Mouse (Mus musculus) ES-Bruce4 (cell line): ENCODE measurements at regions not wholly inside any gene's neighbourhood (a gene's known extent, or its start where the extent isn't known, plus 50 kb on each side); places are given as distances from the start of the nearest gene placed in this dataset.

ENCODE experiments used
- H3K27ac ChIP-seq: 2 replicates; pipeline ENCODE4 v1.5.1; 2012; ENCODE audit warnings: low read length, inconsistent platforms; ENCODE audit not compliant: insufficient read depth
- H3K27me3 ChIP-seq: 2 replicates; pipeline ENCODE4 v1.6.1; 2012; ENCODE audit warnings: mild to moderate bottlenecking, low read length, inconsistent platforms; ENCODE audit not compliant: control insufficient read depth, poor library complexity, insufficient read depth, severe bottlenecking
- H3K36me3 ChIP-seq: 2 replicates; pipeline ENCODE4 v1.6.1; 2012; ENCODE audit warnings: inconsistent platforms, mild to moderate bottlenecking, low read length, moderate library complexity; ENCODE audit not compliant: control insufficient read depth, poor library complexity, insufficient read depth, severe bottlenecking
- H3K4me1 ChIP-seq: one replicate; pipeline ENCODE4 v1.8.1; 2011; ENCODE audit warnings: low read length; ENCODE audit not compliant: control insufficient read depth, insufficient read depth
- H3K4me3 ChIP-seq: 2 replicates; pipeline ENCODE4 v1.5.1; 2011; ENCODE audit warnings: low read depth, mild to moderate bottlenecking, low read length
- H3K9ac ChIP-seq: 2 replicates; pipeline ENCODE4 v1.6.1; 2012; ENCODE audit warnings: low read depth, mild to moderate bottlenecking, inconsistent platforms; ENCODE audit not compliant: poor library complexity, severe bottlenecking
- H3K9me3 ChIP-seq: replicated peaks from 2 replicates; pipeline ENCODE4 v1.6.1; 2012; ENCODE audit warnings: mild to moderate bottlenecking, low read length, inconsistent platforms; ENCODE audit not compliant: control insufficient read depth, poor library complexity, insufficient read depth, severe bottlenecking
- CTCF ChIP-seq: IDR thresholded peaks from one replicate; pipeline ENCODE4 v1.8.1; 2011; ENCODE audit warnings: low read depth, low read length
- EP300 ChIP-seq: IDR thresholded peaks from 2 replicates; pipeline ENCODE4 v1.6.1; 2011; ENCODE audit warnings: low read depth, low read length; ENCODE audit not compliant: insufficient read depth
- POLR2A ChIP-seq: IDR thresholded peaks from one replicate; pipeline ENCODE4 v1.8.1; 2011; ENCODE audit warnings: low read length; ENCODE audit not compliant: insufficient read depth

DNA sequence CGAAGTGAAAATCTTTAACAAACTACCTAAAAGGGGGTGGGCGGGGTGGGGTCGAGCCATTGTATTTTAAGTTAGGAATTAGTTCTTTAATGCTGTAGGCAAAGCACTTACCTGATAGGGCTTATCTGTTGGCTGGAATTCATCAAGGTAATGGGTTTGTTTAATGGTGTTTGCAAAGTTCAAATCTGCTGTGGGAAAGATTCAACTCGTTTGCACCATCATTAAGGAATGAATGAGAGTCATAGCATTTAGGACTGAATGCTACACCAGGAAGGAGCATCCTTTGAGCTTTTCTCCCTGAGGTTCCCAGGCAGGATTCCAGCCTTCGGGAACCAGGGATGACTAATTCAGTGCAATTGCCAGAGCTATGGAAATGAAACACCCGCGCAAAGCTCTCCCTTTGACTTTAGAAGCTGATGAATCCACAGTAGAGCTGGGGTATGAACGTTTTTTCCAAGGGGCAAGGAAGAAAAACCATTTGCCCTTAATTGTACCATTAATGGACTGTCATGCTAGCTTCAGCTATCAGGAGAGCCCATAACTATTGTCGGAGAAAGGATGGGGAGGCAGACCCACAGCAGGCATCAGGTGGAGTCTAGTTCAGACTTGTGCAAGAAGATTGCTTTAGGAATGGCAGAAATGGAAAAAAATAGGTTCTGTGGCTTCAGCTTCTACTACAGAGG lies 57.3 kb upstream of the Cpm start:
- H3K36me3 ChIP-seq = no peaks in the 10 kb centered on the region
- H3K27me3 ChIP-seq = no peaks in the 10 kb centered on the region
- no peak overlapping the region for H3K9ac ChIP-seq
- H3K9me3 ChIP-seq = no peaks in the 10 kb centered on the region
- H3K4me1 ChIP-seq = no peaks in the 10 kb centered on the region
- no peak overlapping the region for H3K4me3 ChIP-seq
- H3K27ac ChIP-seq = no peak overlapping the region
- TF ChIP-seq EP300 = no peak
- no peak for TF ChIP-seq CTCF
- TF ChIP-seq POLR2A = no peak

DNA sequence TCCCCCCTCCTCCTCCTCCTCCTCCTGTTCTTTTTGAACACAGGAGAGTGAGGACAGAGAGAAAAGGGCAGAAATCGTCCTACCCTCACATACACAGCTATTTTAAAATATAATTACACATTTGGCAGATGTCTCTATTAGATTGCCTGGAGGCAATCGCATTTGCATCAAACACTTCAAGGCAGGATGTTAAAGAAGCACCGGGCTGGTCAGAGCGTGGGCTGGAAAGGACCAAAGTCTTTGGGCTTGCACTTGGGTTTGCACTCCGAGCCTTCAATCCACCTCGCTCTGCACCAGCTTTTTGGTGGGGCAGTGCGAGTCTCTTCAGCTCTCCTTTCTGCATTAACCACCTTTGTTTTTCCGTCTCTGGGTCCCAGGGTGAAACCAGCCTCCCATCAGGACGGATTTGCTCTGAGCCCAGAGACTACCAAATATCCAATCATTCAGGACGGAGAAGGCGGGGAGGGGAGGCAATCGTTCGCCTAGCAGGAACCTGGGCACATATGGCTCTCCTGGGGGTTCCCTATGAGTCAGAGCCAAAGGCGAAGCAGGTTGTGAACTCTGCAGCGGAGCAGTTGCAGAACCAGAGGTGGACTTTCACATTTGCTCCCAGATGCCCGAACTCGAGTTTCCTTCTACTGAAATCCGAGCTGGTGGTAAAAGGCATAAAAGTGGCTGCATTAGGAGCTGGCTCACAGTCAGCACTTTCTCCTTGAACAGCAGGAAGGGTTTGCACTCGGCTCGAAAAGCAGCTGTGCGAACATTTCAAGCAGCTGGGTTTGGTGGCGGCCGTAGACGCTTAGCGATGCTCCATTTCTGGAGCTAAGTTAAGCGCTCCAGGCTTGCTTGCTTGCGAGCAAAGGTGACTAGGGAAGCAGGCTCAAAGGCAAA lies 58.1 kb upstream of the Cpm start:
- Histone ChIP-seq H3K9ac (no peak overlapping the region), H3K36me3 (no peaks in the 10 kb centered on the region), H3K9me3 (no peaks in the 10 kb centered on the region), H3K27me3 (no peaks in the 10 kb centered on the region), H3K27ac (no peak overlapping the region), H3K4me3 (no peak overlapping the region), H3K4me1 (no peaks in the 10 kb centered on the region)
- TF ChIP-seq CTCF (no peak), POLR2A (no peak), EP300 (no peak)

DNA sequence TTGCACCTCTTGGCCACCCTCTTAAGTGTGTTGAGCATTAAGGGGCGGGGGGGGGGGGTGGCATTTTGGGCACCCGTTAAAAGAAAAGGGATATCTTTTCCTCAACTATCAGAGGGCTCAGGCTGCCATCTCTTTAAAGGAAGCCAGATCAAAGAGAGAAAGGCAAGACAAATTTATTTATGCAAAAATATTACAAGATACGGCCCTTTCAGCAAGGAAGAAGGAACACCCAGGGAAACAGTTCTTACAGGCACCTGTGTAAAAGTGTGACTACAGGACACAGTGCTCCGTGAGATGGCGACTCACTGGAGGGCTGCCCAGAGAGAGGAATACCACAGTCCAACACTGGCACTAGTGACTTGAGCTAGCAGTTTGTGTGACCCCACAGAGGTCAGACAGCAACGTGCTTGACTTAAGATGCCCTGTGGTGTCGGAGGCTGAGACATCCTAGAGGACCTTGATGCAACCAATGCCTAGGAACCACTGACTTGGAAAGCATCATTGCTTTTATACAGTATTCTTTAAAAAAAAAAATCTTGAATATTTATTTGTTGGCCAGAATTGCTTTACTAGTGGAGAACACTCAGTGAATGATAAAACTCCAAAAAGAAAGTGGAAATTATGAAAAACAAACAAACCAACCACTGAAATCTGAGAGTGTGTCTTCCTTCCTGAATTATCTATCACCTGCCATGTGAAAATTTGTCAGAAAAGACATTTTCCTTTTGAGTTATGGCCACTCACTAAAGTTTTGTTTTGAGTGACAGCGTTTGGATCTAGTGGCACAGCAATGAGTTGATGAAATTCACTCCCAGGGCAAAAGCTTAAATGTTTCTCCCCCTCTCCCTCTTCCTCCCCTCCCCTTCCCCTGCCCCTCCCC lies 59.0 kb upstream of the Cpm start:
- no peaks in the 10 kb centered on the region for H3K4me1 ChIP-seq
- H3K9ac ChIP-seq = no peak overlapping the region
- no peaks in the 10 kb centered on the region for H3K36me3 ChIP-seq
- no peak overlapping the region for H3K4me3 ChIP-seq
- no peaks in the 10 kb centered on the region for H3K27me3 ChIP-seq
- no peaks in the 10 kb centered on the region for H3K9me3 ChIP-seq
- no peak overlapping the region for H3K27ac ChIP-seq
- TF ChIP-seq POLR2A (no peak), CTCF (no peak), EP300 (no peak)

DNA sequence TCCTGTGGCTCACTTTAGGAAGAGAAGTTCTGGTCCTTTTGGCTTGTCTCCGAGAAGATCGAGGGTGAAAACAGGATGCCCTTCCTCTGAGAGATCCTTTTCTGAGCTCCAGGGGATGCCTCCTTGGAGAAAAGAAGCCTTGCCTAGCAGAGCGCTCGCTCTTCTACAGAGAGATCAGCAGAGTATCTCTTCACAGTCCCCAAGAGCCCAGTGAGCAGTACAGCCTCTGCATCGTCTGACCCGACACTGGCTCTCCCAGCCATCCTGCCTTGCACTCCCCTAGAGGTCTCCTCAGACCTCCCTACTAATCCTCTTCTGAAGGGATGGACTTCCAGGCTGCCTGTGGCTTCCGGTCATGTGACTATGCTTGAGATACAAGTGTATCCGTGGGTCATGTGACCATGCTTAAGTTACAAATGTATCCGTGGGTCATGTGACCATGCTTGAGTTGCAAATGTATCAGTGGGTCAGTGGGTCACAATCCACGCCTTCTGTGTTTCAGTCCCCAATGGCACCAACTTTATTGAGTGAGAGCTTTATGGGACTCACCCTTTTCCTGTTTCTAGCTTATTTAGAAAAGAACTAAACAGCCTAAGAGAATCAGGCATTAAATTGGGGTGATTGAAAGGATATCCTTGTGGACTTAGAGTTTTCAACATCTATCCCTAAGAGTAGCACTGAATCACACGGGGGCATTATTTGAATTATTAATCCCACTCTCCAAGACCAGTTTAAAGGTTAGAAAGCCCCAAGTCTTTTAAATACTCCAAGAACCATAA lies 59.8 kb upstream of the Cpm start:
- Histone ChIP-seq H3K27me3 (no peaks in the 10 kb centered on the region), H3K4me3 (no peak overlapping the region), H3K4me1 (no peaks in the 10 kb centered on the region)

DNA sequence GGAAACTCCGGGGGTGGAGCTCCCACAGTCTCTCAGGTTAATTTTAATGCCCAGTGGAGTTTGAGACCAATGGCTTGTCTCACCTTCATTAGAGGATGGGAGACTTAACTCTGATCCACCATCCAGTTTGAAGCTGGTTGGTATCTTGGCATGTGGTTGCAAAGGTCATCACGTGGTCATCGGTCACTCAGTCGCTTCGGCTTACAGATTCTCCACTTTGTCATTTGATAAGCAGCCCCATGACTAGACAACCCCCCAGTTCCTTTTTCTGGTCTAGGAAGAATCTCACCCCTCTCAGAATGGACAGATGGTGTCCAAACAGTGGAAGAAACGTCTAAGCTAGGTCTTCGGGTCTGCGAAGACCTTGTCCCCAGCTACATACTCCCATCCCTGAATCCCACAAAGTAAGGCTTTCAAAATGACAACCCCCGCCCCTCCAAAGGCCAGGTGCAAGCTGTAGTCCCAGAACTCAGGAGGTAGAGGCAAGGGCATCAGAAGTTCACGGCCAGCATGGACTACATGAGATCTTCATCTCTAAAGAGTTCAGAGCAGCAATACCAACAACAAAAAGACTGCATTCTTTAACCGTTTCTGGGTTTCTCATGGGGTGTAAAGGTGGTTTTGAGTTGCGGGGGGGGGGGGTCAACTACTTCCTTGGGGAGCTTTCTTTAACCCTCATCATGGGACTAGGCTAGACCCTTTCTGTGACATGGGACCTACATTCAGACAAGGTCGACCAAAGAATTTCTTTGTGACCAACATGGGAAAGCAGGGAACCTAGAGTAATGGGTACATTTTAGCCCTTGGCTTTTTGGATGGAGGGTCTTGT lies 60.6 kb upstream of the Cpm start:
- no peak overlapping the region for H3K4me3 ChIP-seq
- H3K4me1 ChIP-seq = no peaks in the 10 kb centered on the region
- no peak for TF ChIP-seq CTCF
- TF ChIP-seq POLR2A = no peak
- no peak for TF ChIP-seq EP300
- H3K9me3 ChIP-seq = no peaks in the 10 kb centered on the region
- no peak overlapping the region for H3K9ac ChIP-seq
- no peak overlapping the region for H3K27ac ChIP-seq
- no peaks in the 10 kb centered on the region for H3K27me3 ChIP-seq
- H3K36me3 ChIP-seq = no peaks in the 10 kb centered on the region

More for the DNA sequence above, 59.8 kb upstream of the Cpm start:
- no peaks in the 10 kb centered on the region for H3K9me3 ChIP-seq
- H3K27ac ChIP-seq = no peak overlapping the region
- no peak for TF ChIP-seq EP300
- no peak for TF ChIP-seq CTCF
- no peak for TF ChIP-seq POLR2A
- no peaks in the 10 kb centered on the region for H3K36me3 ChIP-seq
- H3K9ac ChIP-seq = no peak overlapping the region
